Mouse (Mus musculus) liver, embryonic 14.5 days (tissue): Measurements from ENCODE around the gene Oxsr1. TPM values are rescaled to one million over a fixed set of nuclear protein-coding genes. Genes with fewer than 3 reads are reported as not detected.

Source experiments
- ATAC-seq: fragments of 200-750 bp; cut with Nextera tagmentation; 2 replicates; pipeline ENCODE4 v1.8.0; 2017; ENCODE audit warnings: moderate number of reproducible peaks, mild to moderate bottlenecking, moderate library complexity; ENCODE audit not compliant: insufficient read depth
- DNase-seq, 3 experiments: peaks; one replicate each; pipeline ENCODE4 v3.0.0-alpha.2; 2012 to 2013; ENCODE audit warnings: low read depth in 3 of 3, low spot score in 3 of 3
- H3K27ac ChIP-seq: fragments of 300-500 bp; sonication (generic); 2 replicates; pipeline ENCODE4 v1.5.1; 2014; ENCODE audit warnings: moderate library complexity, mild to moderate bottlenecking, control low read depth, inconsistent platforms
- H3K27me3 ChIP-seq: fragments of 300-500 bp; sonication (generic); 2 replicates; pipeline ENCODE4 v1.6.1; 2014; ENCODE audit warnings: mild to moderate bottlenecking, low read length, moderate library complexity; ENCODE audit not compliant: control insufficient read depth, insufficient read depth
- H3K36me3 ChIP-seq: fragments of 300-500 bp; sonication (generic); replicated peaks from 2 replicates; pipeline ENCODE4 v1.6.1; 2014; ENCODE audit warnings: low read depth; ENCODE audit not compliant: control insufficient read depth, insufficient read depth
- H3K4me1 ChIP-seq, 2 experiments: fragments of 200-500 bp in 1 of 2; fragments of 300-500 bp in 1 of 2; sonication (generic) in 1 of 2; replicated peaks; 2 replicates each; pipeline ENCODE4 v1.6.1; 2012 to 2014; ENCODE audit warnings: antibody characterized with exemption in 1 of 2, inconsistent platforms in 1 of 2, low read length in 1 of 2; ENCODE audit not compliant: control insufficient read depth in 2 of 2, insufficient read depth in 2 of 2
- H3K4me2 ChIP-seq: fragments of 300-500 bp; sonication (generic); 2 replicates; pipeline ENCODE4 v1.6.1; 2014; ENCODE audit warnings: low read depth, mild to moderate bottlenecking, control low read depth, moderate library complexity
- H3K4me3 ChIP-seq, 2 experiments: fragments of 200-500 bp in 1 of 2; fragments of 300-500 bp in 1 of 2; sonication (generic) in 1 of 2; 2 replicates each; pipeline ENCODE4 v1.5.1; 2012 to 2014; ENCODE audit warnings: low read depth in 2 of 2, low read length in 2 of 2, mild to moderate bottlenecking in 2 of 2, control low read depth in 1 of 2, inconsistent platforms in 1 of 2, moderate library complexity in 1 of 2; ENCODE audit not compliant: insufficient read depth in 1 of 2
- H3K9ac ChIP-seq: fragments of 300-500 bp; sonication (generic); replicated peaks from 2 replicates; pipeline ENCODE4 v1.6.1; 2014; ENCODE audit warnings: mild to moderate bottlenecking, control low read depth, moderate library complexity
- H3K9me3 ChIP-seq: fragments of 300-500 bp; sonication (generic); 2 replicates; pipeline ENCODE4 v1.6.1; 2016; ENCODE audit warnings: low read length, mixed read lengths; ENCODE audit not compliant: control insufficient read depth
- CTCF ChIP-seq: IDR thresholded peaks from 2 replicates; pipeline ENCODE4 v1.5.1; 2016; ENCODE audit warnings: antibody characterized with exemption, low read depth, control low read depth
- EP300 ChIP-seq: IDR thresholded peaks from 2 replicates; pipeline ENCODE4 v1.6.1; 2016; ENCODE audit warnings: antibody characterized with exemption, low read depth
- WGBS: fragments of 180-500 bp; shearing (Covaris S2); extraction: QIAGEN DNeasy Blood & Tissue Kit; methylation state at CpG from one replicate; pipeline ENCODE4 v1.1.7; 2014; ENCODE audit not compliant: insufficient replicate concordance; 5-methylcytosine and 5-hydroxymethylcytosine counted together
- polyA plus RNA-seq, 2 experiments: library from polyadenylated mRNA; depleted of rRNA in 1 of 2; stranded (reverse) in 1 of 2; unstranded in 1 of 2; fragments of >200 nt; fragmentation: Nextera tagmentation in 1 of 2; extraction: Ambion mirVana in 1 of 2; gene quantifications; 2 replicates each; pipeline versions ENCODE4 v1.2.1 to v1.2.3; 2012 to 2014

Gene Oxsr1
- polyA plus RNA-seq, 2 experiments = 4.9 to 11.8 TPM

GRCm38 (mm10) chr9:119330186-119330963 is 8.1 kb upstream of the Oxsr1 start:
- H3K9ac ChIP-seq = no peak overlapping the region
- no peaks in the 10 kb centered on the region for H3K27me3 ChIP-seq
- no peak for ATAC-seq

GRCm38 (mm10) chr9:119328488-119328887 is 6.3 kb upstream of the Oxsr1 start:
- DNase-seq (no peak), ATAC-seq (no peak)
- H3K4me1 ChIP-seq = peaks cover 2 to 9% of the 10 kb centered on the region in 2 experiments; a peak in 2 of 4 replicates
- H3K4me2 ChIP-seq = no peak overlapping the region
- TF ChIP-seq CTCF (no peak), EP300 (no peak)
- H3K27ac ChIP-seq = no peak overlapping the region
- H3K9me3 ChIP-seq = no peaks in the 10 kb centered on the region
- no peaks in the 10 kb centered on the region for H3K36me3 ChIP-seq
- no peaks in the 10 kb centered on the region for H3K27me3 ChIP-seq
- no peak overlapping the region for H3K4me3 ChIP-seq
- H3K9ac ChIP-seq = no peak overlapping the region
- WGBS = 44% methylated on average over 3 of the region's 3 CpGs

More at GRCm38 (mm10) chr9:119330186-119330963, 8.1 kb upstream of the Oxsr1 start:
- 68% methylated on average over 15 of the region's 15 CpGs for WGBS
- H3K36me3 ChIP-seq = no peaks in the 10 kb centered on the region
- no peak for DNase-seq
- no peak overlapping the region for H3K4me2 ChIP-seq
- H3K9me3 ChIP-seq = no peaks in the 10 kb centered on the region
- no peak overlapping the region for H3K27ac ChIP-seq
- TF ChIP-seq EP300 (no peak), CTCF (no peak)
- no peak overlapping the region for H3K4me3 ChIP-seq
- peaks cover 0 to 3% of the 10 kb centered on the region in 2 experiments; a peak in 1 of 4 replicates for H3K4me1 ChIP-seq

DNA sequence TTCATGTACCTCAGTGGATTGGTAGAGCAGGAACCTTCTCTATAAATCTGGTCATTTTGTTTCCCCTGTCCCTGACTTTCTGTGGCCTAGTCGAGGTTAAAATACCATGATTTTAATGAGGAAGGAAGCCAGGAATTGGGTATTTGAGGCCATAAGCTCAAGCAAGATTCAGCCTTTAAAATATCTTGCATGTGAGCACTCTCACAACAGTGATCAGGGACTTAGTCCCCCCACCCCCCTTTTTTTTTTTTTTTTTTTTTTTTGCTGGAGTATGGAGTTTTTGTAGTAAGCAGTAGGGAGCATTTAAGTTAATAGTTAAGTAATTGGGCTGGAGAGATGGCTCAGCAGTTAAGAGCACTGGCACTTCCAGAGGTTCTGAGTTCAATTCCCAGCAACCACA is 1.9 kb upstream of the Oxsr1 start:
- Histone ChIP-seq H3K36me3 (no peaks in the 10 kb centered on the region), H3K9ac (peak overlapping the region; percentile 94; the same call in 1 of the 2 replicates), H3K9me3 (no peaks in the 10 kb centered on the region), H3K27ac (no peak overlapping the region), H3K4me2 (peak overlapping the region; percentile 99), H3K4me3 (peak overlapping the region in 1 of 2 experiments; percentile 83; a peak in 2 of 4 replicates), H3K4me1 (peaks cover 11 to 18% of the 10 kb centered on the region in 2 experiments; a peak in 3 of 4 replicates), H3K27me3 (no peaks in the 10 kb centered on the region)
- 30% methylated on average over 1 of the region's 1 CpGs for WGBS
- ATAC-seq (no peak), DNase-seq (no peak)
- no peak for TF ChIP-seq EP300
- TF ChIP-seq CTCF = no peak

DNA sequence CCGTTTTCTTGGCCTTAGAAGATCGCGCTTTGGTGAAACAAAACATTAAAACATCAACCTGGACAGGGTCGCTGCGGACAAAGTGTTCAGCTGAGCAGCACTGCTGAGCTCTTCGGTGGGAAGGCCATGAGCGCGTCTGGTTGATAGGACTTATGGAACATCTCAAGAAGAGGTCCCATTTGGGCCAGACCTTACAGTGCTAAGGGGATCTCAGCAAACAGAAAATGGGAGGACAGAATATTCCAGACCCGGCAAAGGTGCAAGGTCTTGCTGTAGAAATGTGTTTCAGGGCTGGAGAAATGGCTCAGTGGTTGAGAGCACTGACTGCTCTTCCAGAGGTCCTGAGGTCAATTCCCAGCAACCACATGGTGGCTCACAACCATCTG is 1.0 kb upstream of the Oxsr1 start:
- H3K4me2 ChIP-seq = peak overlapping the region; percentile 99
- DNase-seq = no peak
- peak overlapping the region; percentile 99 for H3K27ac ChIP-seq
- TF ChIP-seq EP300 (no peak), CTCF (no peak)
- no peaks in the 10 kb centered on the region for H3K9me3 ChIP-seq
- no peaks in the 10 kb centered on the region for H3K27me3 ChIP-seq
- H3K9ac ChIP-seq = peak overlapping the region; percentile 94
- H3K4me3 ChIP-seq = peak overlapping the region; percentile 82 to 83
- 2% methylated on average over 9 of the region's 9 CpGs for WGBS
- no peaks in the 10 kb centered on the region for H3K36me3 ChIP-seq
- peaks cover 11 to 18% of the 10 kb centered on the region in 2 experiments; a peak in 3 of 4 replicates for H3K4me1 ChIP-seq
- no peak for ATAC-seq
